Mouse (Mus musculus) midbrain, embryonic 16.5 days (tissue): ENCODE measurements around the gene Stt3b. TPM values are rescaled to one million over a fixed set of nuclear protein-coding genes. Genes with fewer than 3 reads are reported as not detected.

Source experiments
- ATAC-seq: fragments of 200-750 bp; cut with Nextera tagmentation; 2 replicates; pipeline ENCODE4 v1.8.0; 2017; ENCODE audit warnings: moderate TSS enrichment
- H3K27ac ChIP-seq: fragments of 300-500 bp; sonication (generic); 2 replicates; pipeline ENCODE4 v1.5.1; 2014; ENCODE audit warnings: mild to moderate bottlenecking, low read length, mixed read lengths
- H3K27me3 ChIP-seq: fragments of 300-500 bp; sonication (generic); 2 replicates; pipeline ENCODE4 v1.6.1; 2014; ENCODE audit warnings: low read depth, low read length, mixed read lengths; ENCODE audit not compliant: control insufficient read depth, insufficient read depth
- H3K36me3 ChIP-seq: fragments of 300-500 bp; sonication (generic); 2 replicates; pipeline ENCODE4 v1.6.1; 2014; ENCODE audit warnings: mild to moderate bottlenecking, low read length, moderate library complexity, mixed read lengths; ENCODE audit not compliant: control insufficient read depth, insufficient read depth
- H3K4me1 ChIP-seq: fragments of 300-500 bp; sonication (generic); 2 replicates; pipeline ENCODE4 v1.6.1; 2014; ENCODE audit warnings: mild to moderate bottlenecking, low read length, mixed read lengths; ENCODE audit not compliant: control insufficient read depth, insufficient read depth
- H3K4me2 ChIP-seq: fragments of 300-500 bp; sonication (generic); 2 replicates; pipeline ENCODE4 v1.6.1; 2014; ENCODE audit warnings: mild to moderate bottlenecking, low read length, mixed read lengths
- H3K4me3 ChIP-seq: fragments of 300-500 bp; sonication (generic); 2 replicates; pipeline ENCODE4 v1.5.1; 2014; ENCODE audit warnings: low read depth, mild to moderate bottlenecking, low read length, moderate library complexity, mixed read lengths
- H3K9ac ChIP-seq: fragments of 300-500 bp; sonication (generic); 2 replicates; pipeline ENCODE4 v1.6.1; 2014; ENCODE audit warnings: low read depth, low read length, mixed read lengths
- H3K9me3 ChIP-seq: fragments of 300-500 bp; sonication (generic); replicated peaks from 2 replicates; pipeline ENCODE4 v1.6.1; 2014; ENCODE audit warnings: mild to moderate bottlenecking, low read length, mixed read lengths; ENCODE audit not compliant: control insufficient read depth, poor library complexity, severe bottlenecking
- WGBS: fragments of 180-500 bp; shearing (Covaris S2); extraction: QIAGEN DNeasy Blood & Tissue Kit; methylation state at CpG from one replicate; pipeline ENCODE4 v1.1.7; 2014; 5-methylcytosine and 5-hydroxymethylcytosine counted together
- polyA plus RNA-seq: library from polyadenylated mRNA; unstranded; fragments of >200 nt; fragmentation: Nextera tagmentation; extraction: Ambion mirVana; gene quantifications from 2 replicates; pipeline ENCODE4 v1.2.1, GENCODE M21; 2015

The Stt3b gene
- polyA plus RNA-seq, 1 experiment from 2014 or later, result 74.8 TPM

- H3K27me3 ChIP-seq, result no peaks in the 10 kb centered on the region
- no peak for ATAC-seq
- H3K27ac ChIP-seq, result no peak overlapping the region
- H3K9ac ChIP-seq, result no peak overlapping the region
- no peaks in the 10 kb centered on the region for H3K9me3 ChIP-seq
- H3K36me3 ChIP-seq, result no peaks in the 10 kb centered on the region
- H3K4me2 ChIP-seq, result no peak overlapping the region
- 22% methylated on average over 6 of the region's 6 CpGs for WGBS
- no peak overlapping the region for H3K4me3 ChIP-seq
- no peaks in the 10 kb centered on the region for H3K4me1 ChIP-seq
These were observed 104.7 kb downstream of the Stt3b start for GRCm38 (mm10) chr9:115205491-115205890.

GRCm38 (mm10) chr9:115203136-115203535 is 107.1 kb downstream of the Stt3b start:
- H3K4me1 ChIP-seq, result no peaks in the 10 kb centered on the region
- no peak for ATAC-seq
- H3K27me3 ChIP-seq, result no peaks in the 10 kb centered on the region
- H3K4me3 ChIP-seq, result no peak overlapping the region
- H3K9me3 ChIP-seq, result no peaks in the 10 kb centered on the region
- H3K36me3 ChIP-seq, result no peaks in the 10 kb centered on the region
- H3K9ac ChIP-seq, result no peak overlapping the region
- H3K4me2 ChIP-seq, result no peak overlapping the region
- 48% methylated on average over 6 of the region's 6 CpGs for WGBS
- H3K27ac ChIP-seq, result no peak overlapping the region

- ATAC-seq, result no peak
- Histone ChIP-seq H3K4me1 (no peaks in the 10 kb centered on the region), H3K27ac (no peak overlapping the region), H3K4me2 (no peak overlapping the region), H3K36me3 (no peaks in the 10 kb centered on the region), H3K9me3 (no peaks in the 10 kb centered on the region), H3K4me3 (no peak overlapping the region), H3K27me3 (no peaks in the 10 kb centered on the region), H3K9ac (no peak overlapping the region)
- WGBS, result 93% methylated on average over 6 of the region's 6 CpGs
These were observed 109.0 kb downstream of the Stt3b start for GRCm38 (mm10) chr9:115201264-115201663.

- H3K4me2 ChIP-seq, result no peak overlapping the region
- H3K4me1 ChIP-seq, result no peaks in the 10 kb centered on the region
- H3K4me3 ChIP-seq, result no peak overlapping the region
- 95% methylated on average over 15 of the region's 15 CpGs for WGBS
- no peaks in the 10 kb centered on the region for H3K9me3 ChIP-seq
- no peaks in the 10 kb centered on the region for H3K36me3 ChIP-seq
- H3K27ac ChIP-seq, result no peak overlapping the region
- H3K9ac ChIP-seq, result no peak overlapping the region
- H3K27me3 ChIP-seq, result no peaks in the 10 kb centered on the region
- ATAC-seq, result no peak
These were observed 109.9 kb downstream of the Stt3b start for GRCm38 (mm10) chr9:115200166-115200862.

- Histone ChIP-seq H3K27me3 (no peaks in the 10 kb centered on the region), H3K9ac (no peak overlapping the region), H3K9me3 (no peaks in the 10 kb centered on the region), H3K4me3 (no peak overlapping the region), H3K4me2 (no peak overlapping the region), H3K27ac (no peak overlapping the region), H3K36me3 (no peaks in the 10 kb centered on the region), H3K4me1 (no peaks in the 10 kb centered on the region)
- WGBS, result 72% methylated on average over 7 of the region's 7 CpGs
- no peak for ATAC-seq
These were observed 113.1 kb downstream of the Stt3b start for GRCm38 (mm10) chr9:115197082-115197481.

GRCm38 (mm10) chr9:115192890-115193289 is 117.3 kb downstream of the Stt3b start:
- H3K9ac ChIP-seq, result no peak overlapping the region
- no peaks in the 10 kb centered on the region for H3K36me3 ChIP-seq
- no peaks in the 10 kb centered on the region for H3K4me1 ChIP-seq
- WGBS, result 74% methylated on average over 3 of the region's 3 CpGs
- H3K9me3 ChIP-seq, result no peaks in the 10 kb centered on the region
- ATAC-seq, result no peak
- no peak overlapping the region for H3K4me3 ChIP-seq
- H3K27me3 ChIP-seq, result no peaks in the 10 kb centered on the region
- H3K4me2 ChIP-seq, result no peak overlapping the region
- no peak overlapping the region for H3K27ac ChIP-seq
